Mouse (Mus musculus) cerebellum, adult 2 months (tissue): ENCODE results near the gene Cenpm. TPM values are rescaled to one million over a fixed set of nuclear protein-coding genes. Genes with fewer than 3 reads are reported as not detected.

Experiments used
- DNase-seq, 2 experiments: peaks; one replicate each; pipeline ENCODE4 v3.0.0; 2021
- H3K27ac ChIP-seq: fragments of 200-500 bp; 2 replicates; pipeline ENCODE4 v1.5.1; 2012; ENCODE audit warnings: low read length, control low read depth, inconsistent platforms; ENCODE audit not compliant: insufficient read depth
- H3K27me3 ChIP-seq: fragments of 200-500 bp; 2 replicates; pipeline ENCODE4 v1.6.1; 2012; ENCODE audit warnings: inconsistent platforms, mild to moderate bottlenecking, low read length, moderate library complexity; ENCODE audit not compliant: control insufficient read depth, insufficient read depth
- H3K4me1 ChIP-seq: fragments of 200-500 bp; 2 replicates; pipeline ENCODE4 v1.6.1; 2011; ENCODE audit warnings: low read length; ENCODE audit not compliant: control insufficient read depth, insufficient read depth
- H3K4me3 ChIP-seq: fragments of 200-500 bp; replicated peaks from 2 replicates; pipeline ENCODE3; 2011; ENCODE audit warnings: mild to moderate bottlenecking, low read depth, low read length, control low read depth; ENCODE audit not compliant: insufficient read depth
- CTCF ChIP-seq: fragments of 200-500 bp; IDR thresholded peaks from 2 replicates; pipeline ENCODE4 v1.5.1; 2011; ENCODE audit warnings: low read depth, mild to moderate bottlenecking, control low read depth, low read length, moderate library complexity, borderline replicate concordance; ENCODE audit not compliant: insufficient read depth
- POLR2A ChIP-seq: fragments of 200-500 bp; IDR thresholded peaks from 2 replicates; pipeline ENCODE4 v1.6.1; 2011; ENCODE audit warnings: low read length, control low read depth, borderline replicate concordance; ENCODE audit not compliant: insufficient read depth
- WGBS: fragments of 180-500 bp; shearing (Covaris S2); methylation state at CpG from one replicate; pipeline ENCODE4 v1.1.7; 2018; 5-methylcytosine and 5-hydroxymethylcytosine counted together
- polyA plus RNA-seq: library from polyadenylated mRNA; depleted of rRNA; stranded (reverse); fragments of >200 nt; gene quantifications from 2 replicates; pipeline ENCODE4 v1.2.3, GENCODE M21; 2012

The Cenpm gene
- polyA plus RNA-seq, 1 experiment: 3.6 TPM

DNA sequence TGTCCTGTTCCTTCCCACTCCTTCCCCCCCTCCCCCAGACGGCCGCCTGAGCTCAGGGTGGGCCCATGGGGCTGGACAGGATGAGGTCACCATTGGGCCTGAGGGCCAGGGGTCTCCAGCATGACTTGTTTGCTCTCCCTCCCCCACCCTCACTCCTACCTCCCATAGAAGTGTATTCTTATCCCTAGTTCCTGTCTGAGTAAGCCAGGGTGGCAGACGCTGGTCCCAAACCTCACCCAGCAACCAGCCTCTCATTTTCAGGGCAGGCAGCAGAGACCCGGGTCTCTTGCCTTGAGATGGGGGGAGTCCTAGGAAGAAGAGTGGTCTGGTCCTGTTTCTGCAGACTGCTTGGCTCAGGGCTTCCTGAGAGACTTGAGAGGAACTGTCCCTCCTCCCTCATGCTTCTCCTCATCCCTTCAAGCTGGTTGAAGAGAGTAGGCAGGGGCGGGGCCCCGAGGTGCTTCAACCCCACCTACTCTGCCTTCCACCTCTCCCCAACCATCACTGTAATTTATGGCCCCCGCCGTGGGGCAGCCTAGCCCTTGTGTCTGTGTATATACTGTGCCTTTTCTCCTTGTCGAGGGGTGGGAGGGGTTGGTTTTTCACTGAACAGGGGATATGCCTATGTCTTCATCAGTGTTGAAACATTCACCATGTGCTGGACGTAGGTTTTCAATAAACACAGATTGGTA is 39.7 kb downstream of the Cenpm start:
- TF ChIP-seq CTCF (no peak), POLR2A (no peak)
- WGBS: 59% methylated on average over 10 of the region's 10 CpGs
- no peak for DNase-seq
- no peaks in the 10 kb centered on the region for H3K27me3 ChIP-seq
- no peak overlapping the region for H3K4me3 ChIP-seq
- H3K4me1 ChIP-seq: peaks cover 74% of the 10 kb centered on the region
- peak overlapping the region; percentile 85 for H3K27ac ChIP-seq

DNA sequence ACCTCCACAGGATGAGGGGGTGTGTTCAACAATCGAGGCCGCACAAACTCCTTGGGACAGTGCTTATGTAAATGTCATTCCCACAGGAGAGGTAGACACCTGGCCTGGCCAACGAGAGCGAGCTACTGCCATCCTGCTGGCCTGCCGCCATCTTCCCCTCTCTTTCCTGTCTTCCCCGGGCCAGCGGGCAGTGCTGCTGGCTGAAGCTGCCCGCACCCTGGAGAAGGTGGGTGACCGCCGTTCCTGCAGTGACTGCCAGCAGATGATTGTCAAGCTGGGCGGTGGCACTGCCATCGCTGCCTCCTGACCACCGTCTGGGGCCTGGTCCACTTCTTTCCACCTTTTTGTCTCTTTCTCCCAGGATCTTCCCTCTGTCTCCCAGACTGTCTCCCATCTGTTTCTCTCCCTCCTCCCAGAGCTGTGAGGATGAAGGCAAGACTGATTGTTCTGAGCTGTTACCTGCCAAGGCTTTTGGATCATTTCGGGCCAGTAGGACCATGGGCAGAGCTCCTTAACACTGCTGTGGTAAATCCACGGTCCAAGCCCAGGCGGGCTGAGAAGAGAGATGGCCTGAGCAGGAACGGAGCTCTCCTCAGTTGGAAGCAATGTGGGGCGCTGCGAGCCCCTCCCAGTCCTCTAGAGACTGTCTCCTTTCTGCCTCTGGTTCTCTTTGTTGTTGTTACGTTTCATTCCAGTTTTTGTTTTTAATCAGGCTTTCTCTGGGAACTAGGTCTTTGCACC is 40.8 kb downstream of the Cenpm start:
- peak; percentile 86 to 88 for DNase-seq
- TF ChIP-seq POLR2A (no peak), CTCF (no peak)
- Histone ChIP-seq H3K27ac (peak overlapping the region; percentile 93), H3K27me3 (no peaks in the 10 kb centered on the region), H3K4me1 (peaks cover 77% of the 10 kb centered on the region), H3K4me3 (no peak overlapping the region)
- WGBS: 15% methylated on average over 20 of the region's 20 CpGs

DNA sequence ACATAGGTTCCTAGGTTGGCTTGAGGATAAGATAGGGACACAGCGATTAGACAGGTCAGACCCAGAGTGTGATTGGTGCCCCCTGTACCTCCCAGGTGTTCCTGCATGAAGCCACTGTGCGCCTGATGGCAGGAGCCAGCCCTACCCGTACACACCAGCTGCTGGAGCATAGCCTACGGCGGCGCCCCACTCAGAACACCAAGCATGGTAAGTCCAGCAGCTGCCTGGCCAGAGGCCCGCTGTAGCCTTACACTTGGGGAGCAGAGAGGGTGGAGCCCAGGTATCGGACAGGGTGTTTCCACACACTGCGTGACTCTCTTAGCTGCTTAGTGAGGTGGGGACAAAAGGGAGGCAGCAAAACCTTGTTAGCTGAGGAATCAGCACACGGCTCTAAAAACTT is 41.5 kb downstream of the Cenpm start:
- no peak overlapping the region for H3K4me3 ChIP-seq
- peak overlapping the region; percentile 93 for H3K27ac ChIP-seq
- H3K4me1 ChIP-seq: peaks cover 72% of the 10 kb centered on the region
- TF ChIP-seq POLR2A: no peak
- no peak for TF ChIP-seq CTCF
- H3K27me3 ChIP-seq: no peaks in the 10 kb centered on the region
- 78% methylated on average over 10 of the region's 10 CpGs for WGBS
- peak in 1 of 2 experiments; percentile 54 for DNase-seq

- TF ChIP-seq POLR2A (no peak), CTCF (no peak)
- Histone ChIP-seq H3K27ac (no peak overlapping the region), H3K27me3 (no peaks in the 10 kb centered on the region), H3K4me3 (no peak overlapping the region), H3K4me1 (peaks cover 72% of the 10 kb centered on the region)
- peak in 1 of 2 experiments; percentile 42 for DNase-seq
- 39% methylated on average over 6 of the region's 6 CpGs for WGBS
Measured at GRCm38 (mm10) chr15:82202086-82202485, 42.5 kb downstream of the Cenpm start.

- no peak for TF ChIP-seq CTCF
- TF ChIP-seq POLR2A: no peak
- peak; percentile 42 to 45 for DNase-seq
- H3K4me1 ChIP-seq: peaks cover 60% of the 10 kb centered on the region
- no peak overlapping the region for H3K27ac ChIP-seq
- H3K27me3 ChIP-seq: no peaks in the 10 kb centered on the region
- H3K4me3 ChIP-seq: no peak overlapping the region
- 49% methylated on average over 12 of the region's 12 CpGs for WGBS
Measured at GRCm38 (mm10) chr15:82199546-82199945, 45.0 kb downstream of the Cenpm start.

GRCm38 (mm10) chr15:82198342-82198741 is 46.2 kb downstream of the Cenpm start:
- no peak for DNase-seq
- no peak overlapping the region for H3K4me3 ChIP-seq
- H3K27me3 ChIP-seq: no peaks in the 10 kb centered on the region
- TF ChIP-seq POLR2A (no peak), CTCF (no peak)
- 89% methylated on average over 7 of the region's 7 CpGs for WGBS
- peaks cover 48% of the 10 kb centered on the region for H3K4me1 ChIP-seq
- no peak overlapping the region for H3K27ac ChIP-seq

DNA sequence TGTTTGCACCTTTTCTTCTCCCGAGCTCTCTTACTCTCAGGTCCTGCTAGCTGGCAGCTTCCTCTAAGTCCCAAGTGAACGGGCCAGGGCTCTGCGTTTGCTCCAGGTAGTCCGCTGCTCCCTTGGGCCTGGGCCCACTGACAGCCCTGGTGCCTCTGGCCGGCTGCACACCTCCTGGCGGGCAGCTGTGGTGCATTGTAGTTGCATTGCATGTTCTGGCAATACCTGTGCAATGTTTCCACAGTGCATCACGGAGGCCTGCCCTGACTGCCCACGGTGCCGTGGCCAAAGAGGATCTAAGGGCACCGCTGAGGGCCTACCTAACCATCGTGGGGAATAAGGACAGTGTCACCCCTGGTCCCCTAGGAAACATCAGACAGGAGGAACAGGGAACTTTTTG is 46.6 kb downstream of the Cenpm start:
- Histone ChIP-seq H3K27me3 (no peaks in the 10 kb centered on the region), H3K4me3 (no peak overlapping the region), H3K27ac (no peak overlapping the region), H3K4me1 (peaks cover 43% of the 10 kb centered on the region)
- WGBS: 72% methylated on average over 11 of the region's 11 CpGs
- TF ChIP-seq CTCF (no peak), POLR2A (no peak)
- peak in 1 of 2 experiments; percentile 38 for DNase-seq

- no peak for DNase-seq
- TF ChIP-seq POLR2A: no peak
- no peak for TF ChIP-seq CTCF
- no peak overlapping the region for H3K4me3 ChIP-seq
- no peaks in the 10 kb centered on the region for H3K27me3 ChIP-seq
- WGBS: 66% methylated on average over 10 of the region's 10 CpGs
- no peak overlapping the region for H3K27ac ChIP-seq
- peaks cover 38% of the 10 kb centered on the region for H3K4me1 ChIP-seq
Measured at GRCm38 (mm10) chr15:82197246-82197750, 47.2 kb downstream of the Cenpm start.
